Mouse (Mus musculus) limb, embryonic 15.5 days (tissue): Measurements from ENCODE around the gene Esyt2. TPM values are rescaled to one million over a fixed set of nuclear protein-coding genes. Genes with fewer than 3 reads are reported as not detected.

ENCODE experiments used
- ATAC-seq: fragments of 200-750 bp; cut with Nextera tagmentation; 2 replicates; pipeline ENCODE4 v1.8.0; 2017; ENCODE audit warnings: low read depth, moderate TSS enrichment; ENCODE audit not compliant: insufficient number of reproducible peaks, low FRiP score, low TSS enrichment
- H3K27ac ChIP-seq: fragments of 300-500 bp; sonication (generic); 2 replicates; pipeline ENCODE4 v1.5.1; 2015; ENCODE audit warnings: moderate library complexity, mild to moderate bottlenecking, inconsistent platforms
- H3K27me3 ChIP-seq: fragments of 300-500 bp; sonication (generic); 2 replicates; pipeline ENCODE4 v1.6.1; 2015; ENCODE audit warnings: inconsistent platforms
- H3K36me3 ChIP-seq: fragments of 300-500 bp; sonication (generic); 2 replicates; pipeline ENCODE4 v1.6.1; 2015; ENCODE audit warnings: inconsistent platforms
- H3K4me1 ChIP-seq: fragments of 300-500 bp; sonication (generic); 2 replicates; pipeline ENCODE4 v1.6.1; 2015; ENCODE audit warnings: inconsistent platforms
- H3K4me2 ChIP-seq: fragments of 300-500 bp; sonication (generic); 2 replicates; pipeline ENCODE4 v1.6.1; 2015; ENCODE audit warnings: mild to moderate bottlenecking, inconsistent platforms
- H3K4me3 ChIP-seq: fragments of 300-500 bp; sonication (generic); 2 replicates; pipeline ENCODE4 v1.5.1; 2015; ENCODE audit warnings: mild to moderate bottlenecking, inconsistent platforms
- H3K9ac ChIP-seq: fragments of 300-500 bp; sonication (generic); 2 replicates; pipeline ENCODE4 v1.6.1; 2015; ENCODE audit warnings: inconsistent platforms
- H3K9me3 ChIP-seq: fragments of 300-500 bp; sonication (generic); 2 replicates; pipeline ENCODE4 v1.6.1; 2016; ENCODE audit warnings: inconsistent platforms
- WGBS: fragments of 180-500 bp; shearing (Covaris S2); methylation state at CpG from one replicate; pipeline ENCODE4 v1.1.7; 2015; 5-methylcytosine and 5-hydroxymethylcytosine counted together
- polyA plus RNA-seq: library from polyadenylated mRNA; unstranded; fragments of >200 nt; fragmentation: Nextera tagmentation; extraction: Ambion mirVana; gene quantifications from 2 replicates; pipeline ENCODE4 v1.2.1, GENCODE M21; 2015

The Esyt2 gene
- polyA plus RNA-seq, 1 experiment from 2014 or later = 20.7 TPM

DNA sequence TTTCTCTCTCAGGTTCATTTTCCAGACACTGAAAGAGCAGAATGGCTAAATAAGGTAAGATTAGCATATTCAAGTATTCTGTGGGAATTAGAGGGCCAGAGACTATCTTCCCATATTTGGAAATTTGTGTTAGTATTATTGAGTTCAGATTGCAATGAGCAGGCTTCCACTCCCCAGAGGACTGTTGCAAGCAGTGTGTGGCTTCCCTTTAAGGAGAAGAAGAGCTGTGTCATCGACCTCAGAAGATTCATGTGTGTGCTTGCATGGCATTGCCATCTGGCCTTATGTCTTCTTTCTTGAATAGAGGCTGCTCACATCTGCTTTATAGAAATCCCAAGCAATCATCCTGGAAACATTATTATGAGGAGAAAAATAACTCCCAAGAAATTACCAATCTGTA, 36.8 kb downstream of the Esyt2 start:
- no peak for ATAC-seq
- no peak overlapping the region for H3K9ac ChIP-seq
- no peak overlapping the region for H3K4me3 ChIP-seq
- 63% methylated on average over 1 of the region's 1 CpGs for WGBS
- H3K4me2 ChIP-seq = no peak overlapping the region
- 0 out of 2 replicates have a peak, but pooled peaks cover 3% of the 10 kb centered on the region for H3K36me3 ChIP-seq
- no peaks in the 10 kb centered on the region for H3K27me3 ChIP-seq
- H3K9me3 ChIP-seq = no peaks in the 10 kb centered on the region
- H3K27ac ChIP-seq = no peak overlapping the region
- H3K4me1 ChIP-seq = no peaks in the 10 kb centered on the region

DNA sequence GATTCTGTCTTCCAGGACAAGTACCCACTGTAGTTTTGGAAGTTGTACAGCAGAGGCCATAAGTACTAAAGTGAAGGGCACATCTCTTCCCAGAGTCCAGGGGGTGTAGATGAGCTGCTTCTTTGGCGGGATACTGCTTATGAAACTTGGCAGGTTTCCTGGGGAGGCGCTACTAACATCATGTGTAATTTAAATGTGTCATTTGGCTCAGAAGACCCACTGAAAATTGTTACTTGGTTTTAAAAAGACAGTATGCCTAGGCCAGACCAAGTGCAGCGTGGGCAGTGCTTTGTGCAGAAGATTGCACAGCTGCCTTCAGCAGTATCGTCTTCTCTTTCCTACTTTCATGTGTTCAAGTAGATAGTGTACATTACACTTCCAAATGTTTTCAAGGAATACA, 44.5 kb downstream of the Esyt2 start:
- no peak for ATAC-seq
- H3K4me1 ChIP-seq = peaks cover 7% of the 10 kb centered on the region; the same call in 1 of the 2 replicates
- WGBS = 50% methylated on average over 4 of the region's 4 CpGs
- no peak overlapping the region for H3K9ac ChIP-seq
- H3K9me3 ChIP-seq = no peaks in the 10 kb centered on the region
- H3K4me3 ChIP-seq = no peak overlapping the region
- H3K4me2 ChIP-seq = no peak overlapping the region
- peak overlapping the region; percentile 75 for H3K27ac ChIP-seq
- H3K36me3 ChIP-seq = peaks cover 18% of the 10 kb centered on the region
- no peaks in the 10 kb centered on the region for H3K27me3 ChIP-seq

DNA sequence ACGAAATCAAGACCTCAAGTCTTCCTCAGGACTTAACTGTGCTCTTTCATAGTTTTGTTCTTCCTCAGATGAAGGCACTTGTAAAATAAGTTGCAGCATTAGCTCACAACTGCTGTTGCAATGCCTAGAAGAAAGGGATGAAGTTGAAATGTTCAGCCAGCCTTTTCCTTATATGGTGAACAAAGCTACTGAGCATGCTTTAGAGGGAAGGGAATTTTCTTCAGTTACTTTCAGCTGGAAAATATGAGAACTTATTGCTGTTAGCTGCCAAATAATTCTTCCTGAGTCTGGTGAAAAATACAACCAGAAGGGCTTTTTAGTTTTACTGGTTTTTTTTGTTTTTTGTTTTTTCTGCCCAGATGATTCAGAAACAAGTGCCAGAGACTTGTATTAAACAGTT, 45.2 kb downstream of the Esyt2 start:
- ATAC-seq = no peak
- 47% methylated on average over 1 of the region's 1 CpGs for WGBS
- Histone ChIP-seq H3K27me3 (no peaks in the 10 kb centered on the region), H3K4me2 (no peak overlapping the region), H3K36me3 (peaks cover 18% of the 10 kb centered on the region), H3K4me3 (no peak overlapping the region), H3K9me3 (no peaks in the 10 kb centered on the region), H3K27ac (peak overlapping the region; percentile 81), H3K4me1 (peaks cover 7% of the 10 kb centered on the region; the same call in 1 of the 2 replicates), H3K9ac (no peak overlapping the region)

DNA sequence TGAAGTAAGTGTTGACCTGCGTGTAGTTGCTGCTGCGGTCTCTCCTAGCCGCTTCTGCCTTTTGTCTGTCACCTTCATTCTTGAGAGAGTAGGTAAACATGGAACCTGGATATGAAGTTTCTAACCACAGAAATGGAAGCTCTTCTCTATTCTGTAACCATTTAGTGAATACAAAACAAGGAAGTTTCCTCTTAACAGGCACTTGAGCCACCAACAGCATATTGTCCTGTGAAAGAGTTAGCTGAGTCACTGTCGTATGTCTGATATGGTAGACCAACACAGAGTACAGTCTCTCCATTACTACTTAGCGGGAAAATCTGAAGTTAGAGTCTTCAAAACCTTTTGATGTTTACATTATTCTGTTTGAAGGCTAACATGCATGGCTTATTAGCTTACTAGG, 53.3 kb downstream of the Esyt2 start:
- H3K9me3 ChIP-seq = no peaks in the 10 kb centered on the region
- no peak overlapping the region for H3K4me3 ChIP-seq
- peaks cover 2% of the 10 kb centered on the region; the same call in 1 of the 2 replicates for H3K36me3 ChIP-seq
- H3K9ac ChIP-seq = no peak overlapping the region
- no peaks in the 10 kb centered on the region for H3K27me3 ChIP-seq
- 88% methylated on average over 5 of the region's 5 CpGs for WGBS
- no peaks in the 10 kb centered on the region for H3K4me1 ChIP-seq
- H3K27ac ChIP-seq = no peak overlapping the region
- no peak for ATAC-seq
- no peak overlapping the region for H3K4me2 ChIP-seq

DNA sequence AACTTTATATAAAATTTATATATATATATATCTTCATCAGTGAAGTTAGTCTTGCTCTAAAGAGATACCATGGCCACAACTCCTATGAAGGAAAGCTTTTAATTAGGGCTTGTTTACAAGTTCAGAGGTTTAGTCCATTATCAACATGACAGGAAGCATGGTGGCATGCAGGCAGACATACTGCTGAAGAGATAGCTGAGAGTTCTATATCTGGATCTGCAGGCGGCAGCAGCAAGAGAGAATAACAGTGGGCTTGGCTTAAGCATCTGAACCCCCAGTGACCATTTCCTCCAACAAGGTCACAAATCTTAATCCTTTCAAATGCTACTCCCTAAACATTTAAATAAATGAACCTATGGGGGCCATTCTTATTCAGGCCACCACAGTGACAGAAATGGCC, 59.2 kb downstream of the Esyt2 start:
- H3K4me1 ChIP-seq = no peaks in the 10 kb centered on the region
- no peak for ATAC-seq
- H3K4me2 ChIP-seq = no peak overlapping the region
- H3K27ac ChIP-seq = no peak overlapping the region
- no peaks in the 10 kb centered on the region for H3K27me3 ChIP-seq
- H3K36me3 ChIP-seq = peaks cover 20% of the 10 kb centered on the region
- no peak overlapping the region for H3K9ac ChIP-seq
- no peak overlapping the region for H3K4me3 ChIP-seq
- no peaks in the 10 kb centered on the region for H3K9me3 ChIP-seq
- 93% methylated on average over 1 of the region's 1 CpGs for WGBS

DNA sequence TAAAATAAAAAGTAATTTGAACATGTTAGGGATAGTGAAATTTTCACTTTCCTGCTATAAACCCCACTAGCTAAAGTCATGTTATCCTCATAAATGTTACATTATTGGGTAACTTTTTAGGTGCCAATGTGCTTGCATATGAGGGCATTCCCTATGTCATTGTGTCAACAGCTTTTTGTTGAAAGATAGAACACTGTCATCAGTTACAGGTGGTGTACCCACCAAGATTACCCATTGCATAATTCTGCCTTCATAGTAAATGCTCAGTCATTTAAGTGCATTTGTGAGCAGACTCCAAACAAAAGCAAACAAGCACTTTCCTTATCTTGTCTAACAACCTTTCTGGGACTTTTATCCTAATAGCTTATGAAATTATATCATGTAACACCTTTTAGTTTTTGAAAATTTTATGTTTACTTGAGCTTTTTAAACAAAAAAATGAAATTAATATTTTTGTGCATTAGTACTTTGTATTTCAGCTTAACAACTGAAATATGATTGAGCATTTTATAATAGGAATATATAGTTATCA, 67.8 kb downstream of the Esyt2 start:
- Histone ChIP-seq H3K9me3 (no peaks in the 10 kb centered on the region), H3K9ac (no peak overlapping the region), H3K4me1 (no peaks in the 10 kb centered on the region), H3K4me3 (no peak overlapping the region), H3K4me2 (no peak overlapping the region), H3K27ac (no peak overlapping the region), H3K27me3 (no peaks in the 10 kb centered on the region), H3K36me3 (peaks cover 36% of the 10 kb centered on the region)
- no peak for ATAC-seq

DNA sequence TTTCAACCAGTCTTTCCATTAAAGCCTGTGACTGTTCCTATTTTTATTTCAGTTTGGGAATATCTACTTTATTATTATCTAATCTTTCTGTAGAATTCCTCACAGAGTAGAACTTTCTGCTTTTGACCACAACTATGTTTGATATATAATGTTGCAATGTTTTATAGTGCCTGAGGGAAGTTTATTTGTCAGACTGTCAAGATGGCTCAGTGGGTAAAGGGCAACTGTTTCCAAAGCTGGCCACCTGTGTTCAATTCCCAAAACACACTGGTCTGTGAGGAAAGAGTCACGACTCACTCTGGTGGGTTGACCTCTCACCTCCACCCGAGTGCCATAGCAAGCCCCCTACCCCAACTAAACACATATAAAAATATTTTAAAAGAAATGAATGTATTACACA, 68.4 kb downstream of the Esyt2 start:
- H3K9me3 ChIP-seq = no peaks in the 10 kb centered on the region
- H3K4me3 ChIP-seq = no peak overlapping the region
- no peak overlapping the region for H3K9ac ChIP-seq
- no peak overlapping the region for H3K27ac ChIP-seq
- no peak overlapping the region for H3K4me2 ChIP-seq
- 75% methylated on average over 2 of the region's 2 CpGs for WGBS
- no peaks in the 10 kb centered on the region for H3K4me1 ChIP-seq
- peaks cover 34% of the 10 kb centered on the region for H3K36me3 ChIP-seq
- no peak for ATAC-seq
- no peaks in the 10 kb centered on the region for H3K27me3 ChIP-seq

DNA sequence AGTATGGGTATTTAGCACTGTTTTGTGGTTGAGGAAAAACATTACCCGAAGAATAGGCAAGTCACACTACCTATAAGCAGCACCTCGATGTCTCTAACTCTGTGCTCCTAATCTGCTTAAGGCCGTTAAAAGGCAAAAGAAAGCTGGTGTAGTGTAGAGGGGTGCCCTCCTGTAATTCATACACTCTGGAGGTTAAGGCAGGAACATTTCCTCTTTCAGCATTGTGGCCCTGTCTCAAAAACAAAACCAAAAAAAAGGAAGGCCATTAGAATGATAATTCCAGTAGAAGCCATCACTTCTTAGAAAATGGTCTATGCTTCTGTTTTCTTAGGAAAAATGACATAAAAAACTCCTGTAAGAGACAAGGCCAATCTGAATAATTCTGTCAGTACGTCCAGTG, 70.0 kb downstream of the Esyt2 start:
- H3K4me2 ChIP-seq = no peak overlapping the region
- H3K36me3 ChIP-seq = peaks cover 34% of the 10 kb centered on the region
- no peak overlapping the region for H3K9ac ChIP-seq
- 86% methylated on average over 4 of the region's 4 CpGs for WGBS
- H3K27ac ChIP-seq = no peak overlapping the region
- ATAC-seq = no peak
- H3K4me3 ChIP-seq = no peak overlapping the region
- no peaks in the 10 kb centered on the region for H3K27me3 ChIP-seq
- H3K4me1 ChIP-seq = no peaks in the 10 kb centered on the region
- H3K9me3 ChIP-seq = no peaks in the 10 kb centered on the region

DNA sequence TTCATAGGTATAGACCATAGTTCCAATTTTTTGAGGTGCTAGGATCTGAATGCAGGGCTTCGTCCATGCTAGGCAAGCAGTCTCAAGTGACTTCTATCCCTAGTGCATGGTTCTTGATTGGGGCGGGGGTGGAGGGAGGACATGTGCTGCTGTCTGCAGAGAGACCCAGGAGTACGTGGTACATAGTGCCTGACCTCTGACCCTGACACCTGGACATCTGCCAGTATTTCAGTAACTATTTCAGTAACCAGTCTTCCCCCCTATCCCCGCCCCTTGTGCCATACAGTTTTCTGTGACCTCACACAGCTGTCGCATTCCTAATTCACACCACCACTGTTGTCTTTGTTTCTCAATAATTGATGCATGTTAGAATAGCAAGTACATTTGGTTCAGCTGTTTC, 71.4 kb downstream of the Esyt2 start:
- WGBS = 77% methylated on average over 5 of the region's 5 CpGs
- Histone ChIP-seq H3K9me3 (no peaks in the 10 kb centered on the region), H3K9ac (no peak overlapping the region), H3K36me3 (peaks cover 27% of the 10 kb centered on the region; the same call in 1 of the 2 replicates), H3K4me3 (no peak overlapping the region), H3K27ac (no peak overlapping the region), H3K27me3 (no peaks in the 10 kb centered on the region), H3K4me1 (no peaks in the 10 kb centered on the region), H3K4me2 (no peak overlapping the region)
- ATAC-seq = no peak

DNA sequence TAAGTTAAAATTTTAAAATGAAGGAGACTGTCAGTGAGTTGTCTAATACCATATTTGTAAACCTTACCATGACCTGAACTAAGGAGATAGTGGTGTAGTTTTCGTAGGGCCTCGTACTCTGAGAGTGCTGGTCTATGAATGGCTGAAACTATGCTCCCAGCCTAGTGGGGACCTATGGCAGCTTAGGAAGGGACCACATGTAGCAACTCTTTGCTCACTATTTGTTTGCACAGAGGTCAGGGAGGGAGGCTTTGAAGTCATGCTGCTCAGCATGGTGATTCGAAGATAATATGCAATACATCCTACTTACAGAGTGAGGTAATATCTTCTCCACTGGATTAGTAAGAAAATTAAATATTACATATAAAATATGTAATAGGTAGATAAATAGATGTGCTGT, 73.7 kb downstream of the Esyt2 start:
- Histone ChIP-seq H3K4me3 (no peak overlapping the region), H3K36me3 (peaks cover 25% of the 10 kb centered on the region; the same call in 1 of the 2 replicates), H3K9ac (no peak overlapping the region), H3K27me3 (no peaks in the 10 kb centered on the region), H3K4me2 (no peak overlapping the region), H3K9me3 (no peaks in the 10 kb centered on the region), H3K27ac (no peak overlapping the region), H3K4me1 (no peaks in the 10 kb centered on the region)
- ATAC-seq = no peak
- 91% methylated on average over 3 of the region's 3 CpGs for WGBS

DNA sequence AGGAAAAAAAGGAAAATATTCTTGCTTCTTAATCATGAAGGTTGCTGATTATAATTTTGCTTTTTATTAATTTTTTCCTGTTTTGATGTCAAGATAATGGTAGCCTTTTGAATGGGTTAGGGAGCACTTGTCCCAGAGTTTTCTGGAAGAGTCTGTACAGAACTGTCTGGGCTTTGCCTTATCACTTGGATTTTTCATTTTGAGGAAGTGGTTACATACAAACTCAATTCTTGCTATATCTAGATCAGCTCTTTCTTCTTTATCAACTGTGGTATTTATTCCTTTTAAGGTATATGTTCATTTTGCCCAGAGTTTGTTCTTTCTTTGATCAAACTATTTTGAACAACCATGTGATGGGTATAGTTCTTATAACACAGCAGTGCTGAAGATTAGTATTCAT, 81.1 kb downstream of the Esyt2 start:
- Histone ChIP-seq H3K36me3 (peaks cover 39% of the 10 kb centered on the region), H3K4me1 (no peaks in the 10 kb centered on the region)
- ATAC-seq = no peak

DNA sequence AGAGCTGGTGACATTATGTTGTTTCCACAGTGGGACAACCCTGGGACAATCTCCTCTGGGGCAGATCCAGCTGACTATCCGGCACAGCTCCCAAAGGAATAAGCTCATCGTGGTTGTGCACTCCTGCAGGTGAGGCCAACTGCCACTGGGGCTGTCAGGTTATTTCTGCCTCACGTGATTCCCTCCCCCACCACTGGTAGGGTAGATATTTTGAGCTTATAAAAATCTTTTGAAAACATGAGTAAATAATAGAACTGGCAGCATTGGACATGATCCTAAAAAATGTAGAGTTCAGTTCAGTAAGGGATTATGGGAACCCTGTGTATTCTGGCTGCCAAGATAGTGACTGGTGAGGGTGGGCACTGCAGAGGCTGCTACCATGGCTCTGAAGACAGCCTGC, 85.9 kb downstream of the Esyt2 start:
- Histone ChIP-seq H3K9ac (no peak overlapping the region), H3K27ac (no peak overlapping the region), H3K27me3 (no peaks in the 10 kb centered on the region), H3K9me3 (no peaks in the 10 kb centered on the region), H3K36me3 (peaks cover 36% of the 10 kb centered on the region), H3K4me3 (no peak overlapping the region), H3K4me2 (no peak overlapping the region), H3K4me1 (no peaks in the 10 kb centered on the region)
- 81% methylated on average over 3 of the region's 3 CpGs for WGBS
- no peak for ATAC-seq

More for the DNA sequence above, 81.1 kb downstream of the Esyt2 start:
- Histone ChIP-seq H3K4me3 (no peak overlapping the region), H3K9ac (no peak overlapping the region), H3K27ac (no peak overlapping the region), H3K9me3 (no peaks in the 10 kb centered on the region), H3K27me3 (no peaks in the 10 kb centered on the region), H3K4me2 (no peak overlapping the region)

DNA sequence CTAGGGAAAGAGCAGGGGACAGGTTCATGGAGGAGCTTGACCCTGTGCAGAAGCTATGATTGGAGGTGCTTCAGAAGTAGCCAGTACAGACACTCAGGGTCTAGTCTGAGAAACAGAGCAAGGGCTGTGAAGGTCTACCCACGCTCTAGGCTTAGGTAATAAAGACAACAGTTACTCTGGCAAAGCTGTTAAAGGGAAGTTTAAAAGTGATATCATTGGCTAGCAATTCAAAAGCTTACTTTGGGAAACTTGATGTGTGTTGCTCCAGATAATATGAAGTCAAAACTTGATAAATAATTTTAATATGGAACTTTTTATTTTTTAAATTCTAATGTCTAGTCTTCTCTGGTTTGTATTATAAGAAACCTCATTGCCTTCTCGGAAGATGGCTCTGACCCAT, 86.3 kb downstream of the Esyt2 start:
- Histone ChIP-seq H3K4me1 (no peaks in the 10 kb centered on the region), H3K36me3 (peaks cover 36% of the 10 kb centered on the region), H3K9ac (no peak overlapping the region), H3K9me3 (no peaks in the 10 kb centered on the region), H3K27me3 (no peaks in the 10 kb centered on the region), H3K4me2 (no peak overlapping the region), H3K4me3 (no peak overlapping the region), H3K27ac (no peak overlapping the region)
- 92% methylated on average over 2 of the region's 2 CpGs for WGBS
- ATAC-seq = no peak
